Mouse (Mus musculus): ENCODE results near the gene Ift43.

GRCm38 (mm10) chr12:86094075-86094474 is 11.7 kb downstream of the Ift43 start:
- TF ChIP-seq CHD2 (IDR thresholded peaks at IDR 0.05; ENCODE audit: low read depth, low read length) (no peak), ZNF384 (IDR thresholded peaks at IDR 0.05; ENCODE audit: low read depth, low read length) (no peak), MAFK (IDR thresholded peaks at IDR 0.05; ENCODE audit: insufficient read depth, low read depth, low read length) (no peak)
